Mouse (Mus musculus) MEL (cell line): ENCODE measurements around the gene Epb41l5. TPM values are rescaled to one million over a fixed set of nuclear protein-coding genes. Genes with fewer than 3 reads are reported as not detected.

Experiments
- DNase-seq: peaks from one replicate; pipeline ENCODE4 v3.0.0; 2011; ENCODE audit warnings: low read depth, low spot score
- H3K27ac ChIP-seq: 2 replicates; pipeline ENCODE4 v1.5.1; 2012; ENCODE audit warnings: low read depth, mild to moderate bottlenecking, control low read depth, low read length, moderate library complexity; ENCODE audit not compliant: control insufficient read depth
- H3K27me3 ChIP-seq, 2 experiments: fragments of 150-350 bp in 1 of 2; sonication (generic) in 1 of 2; 2 replicates each; pipeline ENCODE4 v1.6.1; 2012; ENCODE audit warnings: low read length in 2 of 2, mild to moderate bottlenecking in 2 of 2, improper control_type of control experiment in 1 of 2, moderate library complexity in 1 of 2; ENCODE audit not compliant: insufficient read depth in 2 of 2, control insufficient read depth in 1 of 2
- H3K36me3 ChIP-seq, 2 experiments: 2 replicates each; pipeline ENCODE4 v1.6.1; 2012 to 2014; ENCODE audit warnings: low read length in 2 of 2, improper control_type of control experiment in 1 of 2, inconsistent platforms in 1 of 2, mild to moderate bottlenecking in 1 of 2; ENCODE audit not compliant: insufficient read depth in 2 of 2, control insufficient read depth in 1 of 2
- H3K4me1 ChIP-seq, 2 experiments: fragments of 150-350 bp in 1 of 2; sonication (generic) in 1 of 2; 2 replicates each; pipeline ENCODE4 v1.6.1; 2012; ENCODE audit warnings: low read length in 2 of 2, improper control_type of control experiment in 1 of 2, mild to moderate bottlenecking in 1 of 2; ENCODE audit not compliant: insufficient read depth in 2 of 2, control insufficient read depth in 1 of 2
- H3K4me3 ChIP-seq, 2 experiments: fragments of 150-350 bp in 1 of 2; sonication (generic) in 1 of 2; 2 replicates each; pipeline ENCODE4 v1.5.1; 2012; ENCODE audit warnings: low read depth in 2 of 2, low read length in 2 of 2, mild to moderate bottlenecking in 2 of 2, moderate library complexity in 2 of 2, control low read depth in 1 of 2, improper control_type of control experiment in 1 of 2; ENCODE audit not compliant: control insufficient read depth in 1 of 2, insufficient read depth in 1 of 2
- H3K79me2 ChIP-seq: 2 replicates; pipeline ENCODE4 v1.6.1; 2012; ENCODE audit warnings: mild to moderate bottlenecking, low read length, moderate library complexity; ENCODE audit not compliant: control insufficient read depth, poor library complexity, insufficient read depth
- H3K9ac ChIP-seq: 2 replicates; pipeline ENCODE4 v1.6.1; 2012; ENCODE audit warnings: low read depth, mild to moderate bottlenecking, control low read depth, low read length, moderate library complexity; ENCODE audit not compliant: control insufficient read depth, poor library complexity, severe bottlenecking
- H3K9me3 ChIP-seq: fragments of 150-350 bp; sonication (generic); replicated peaks from 2 replicates; pipeline ENCODE4 v1.6.1; 2012; ENCODE audit warnings: mild to moderate bottlenecking, low read length, improper control_type of control experiment, moderate library complexity; ENCODE audit not compliant: insufficient read depth
- BHLHE40 ChIP-seq: IDR thresholded peaks from 2 replicates; pipeline ENCODE4 v1.6.1; 2012; ENCODE audit warnings: low read depth, mild to moderate bottlenecking, inconsistent platforms, low read length, improper control_type of control experiment, borderline replicate concordance
- CHD2 ChIP-seq: IDR thresholded peaks from 2 replicates; pipeline ENCODE4 v1.6.1; 2011; ENCODE audit warnings: low read length, improper control_type of control experiment
- ELF1 ChIP-seq: IDR thresholded peaks from 2 replicates; pipeline ENCODE4 v1.6.1; 2014; ENCODE audit warnings: low read depth, mild to moderate bottlenecking, inconsistent platforms, low read length, improper control_type of control experiment, moderate library complexity
- EP300 ChIP-seq, 2 experiments: IDR thresholded peaks; 2 replicates each; pipeline ENCODE4 v1.6.1; 2011; ENCODE audit warnings: improper control_type of control experiment in 2 of 2, low read length in 2 of 2, low read depth in 1 of 2, mild to moderate bottlenecking in 1 of 2
- ETS1 ChIP-seq: IDR thresholded peaks from 2 replicates; pipeline ENCODE4 v1.6.1; 2012; ENCODE audit warnings: low read depth, mild to moderate bottlenecking, inconsistent platforms, low read length, improper control_type of control experiment, moderate library complexity
- HCFC1 ChIP-seq: IDR thresholded peaks from 2 replicates; pipeline ENCODE4 v1.6.1; 2012; ENCODE audit warnings: low read depth, mild to moderate bottlenecking, inconsistent platforms, low read length, improper control_type of control experiment, moderate library complexity
- JUND ChIP-seq: IDR thresholded peaks from 2 replicates; pipeline ENCODE4 v1.6.1; 2011; ENCODE audit warnings: low read depth, mild to moderate bottlenecking, improper control_type of control experiment, low read length
- KAT2A ChIP-seq: conservative IDR thresholded peaks from 2 replicates; pipeline ENCODE4 v1.6.1; 2012; ENCODE audit warnings: low read depth, low read length, improper control_type of control experiment, inconsistent platforms
- MAFK ChIP-seq: IDR thresholded peaks from 2 replicates; pipeline ENCODE4 v1.6.1; 2011; ENCODE audit warnings: low read depth, mild to moderate bottlenecking, low read length, improper control_type of control experiment, borderline replicate concordance
- MAX ChIP-seq: IDR thresholded peaks from 2 replicates; pipeline ENCODE4 v1.6.1; 2011; ENCODE audit warnings: low read length, improper control_type of control experiment
- MXI1 ChIP-seq: IDR thresholded peaks from 2 replicates; pipeline ENCODE4 v1.6.1; 2011; ENCODE audit warnings: mild to moderate bottlenecking, low read depth, low read length, improper control_type of control experiment
- MYB ChIP-seq: IDR thresholded peaks from 2 replicates; pipeline ENCODE4 v1.6.1; 2011; ENCODE audit warnings: mild to moderate bottlenecking, low read depth, low read length, improper control_type of control experiment
- NELFE ChIP-seq: IDR thresholded peaks from 2 replicates; pipeline ENCODE4 v1.6.1; 2011; ENCODE audit warnings: low read depth, low read length, improper control_type of control experiment
- NRF1 ChIP-seq: IDR thresholded peaks from 2 replicates; pipeline ENCODE4 v1.6.1; 2014; ENCODE audit warnings: low read depth, mild to moderate bottlenecking, inconsistent platforms, low read length, improper control_type of control experiment, moderate library complexity; ENCODE audit not compliant: poor library complexity, insufficient read depth, severe bottlenecking
- POLR2A ChIP-seq, 2 experiments: IDR thresholded peaks; 2 replicates each; pipeline ENCODE4 v1.6.1; 2011 to 2012; ENCODE audit warnings: low read length in 2 of 2, mild to moderate bottlenecking in 2 of 2, control low read depth in 1 of 2, improper control_type of control experiment in 1 of 2, low read depth in 1 of 2, moderate library complexity in 1 of 2; ENCODE audit not compliant: control insufficient read depth in 1 of 2, insufficient read depth in 1 of 2, poor library complexity in 1 of 2
- POLR2AphosphoS5 ChIP-seq: IDR thresholded peaks from 2 replicates; pipeline ENCODE4 v1.6.1; 2012; ENCODE audit warnings: low read depth, borderline replicate concordance, mild to moderate bottlenecking, inconsistent platforms, low read length, moderate library complexity, mixed read lengths
- RAD21 ChIP-seq: IDR thresholded peaks from 2 replicates; pipeline ENCODE4 v1.6.1; 2011; ENCODE audit warnings: mild to moderate bottlenecking, low read depth, low read length, improper control_type of control experiment
- RCOR1 ChIP-seq: IDR thresholded peaks from 2 replicates; pipeline ENCODE4 v1.6.1; 2012; ENCODE audit warnings: low read depth, mild to moderate bottlenecking, inconsistent platforms, low read length, improper control_type of control experiment
- SIN3A ChIP-seq: IDR thresholded peaks from 2 replicates; pipeline ENCODE4 v1.6.1; 2012; ENCODE audit warnings: low read length, improper control_type of control experiment, inconsistent platforms
- SMC3 ChIP-seq: IDR thresholded peaks from 2 replicates; pipeline ENCODE4 v1.6.1; 2011; ENCODE audit warnings: low read depth, low read length, improper control_type of control experiment
- TAL1 ChIP-seq: IDR thresholded peaks from 2 replicates; pipeline ENCODE4 v1.6.1; 2012; ENCODE audit warnings: mild to moderate bottlenecking, inconsistent platforms, low read length, moderate library complexity, mixed read lengths
- ZC3H11A ChIP-seq: IDR thresholded peaks from 2 replicates; pipeline ENCODE4 v1.6.1; 2012; ENCODE audit warnings: low read depth, mild to moderate bottlenecking, inconsistent platforms, low read length, improper control_type of control experiment
- ZKSCAN1 ChIP-seq: IDR thresholded peaks from 2 replicates; pipeline ENCODE4 v1.6.1; 2012; ENCODE audit warnings: low read depth, mild to moderate bottlenecking, inconsistent platforms, low read length, improper control_type of control experiment, moderate library complexity
- ZMIZ1 ChIP-seq: IDR thresholded peaks from 2 replicates; pipeline ENCODE4 v1.6.1; 2012; ENCODE audit warnings: low read depth, mild to moderate bottlenecking, inconsistent platforms, low read length, improper control_type of control experiment, moderate library complexity
- ZNF384 ChIP-seq: IDR thresholded peaks from 2 replicates; pipeline ENCODE4 v1.6.1; 2012; ENCODE audit warnings: low read depth, mild to moderate bottlenecking, inconsistent platforms, low read length, improper control_type of control experiment
- polyA plus RNA-seq, 2 experiments: library from polyadenylated mRNA; stranded (reverse) in 1 of 2; unstranded in 1 of 2; fragments of >175 nt in 1 of 2; fragments of >200 nt in 1 of 2; gene quantifications; 2 replicates each; pipeline versions ENCODE4 v1.2.1 to v1.2.4; 2012; ENCODE audit warnings: low replicate concordance in 2 of 2, low read depth in 1 of 2; ENCODE audit not compliant: insufficient read length in 2 of 2, insufficient read depth in 1 of 2, missing spikeins in 1 of 2
- total RNA-seq: library from RNA; depleted of rRNA; stranded (reverse); fragments of 300-350 nt; gene quantifications from 2 replicates; pipeline ENCODE4 v1.2.3, GENCODE M21; 2012

Gene Epb41l5
- total and polyA plus RNA-seq, 3 experiments = 7.0 to 8.8 TPM; not detected in 1

DNA sequence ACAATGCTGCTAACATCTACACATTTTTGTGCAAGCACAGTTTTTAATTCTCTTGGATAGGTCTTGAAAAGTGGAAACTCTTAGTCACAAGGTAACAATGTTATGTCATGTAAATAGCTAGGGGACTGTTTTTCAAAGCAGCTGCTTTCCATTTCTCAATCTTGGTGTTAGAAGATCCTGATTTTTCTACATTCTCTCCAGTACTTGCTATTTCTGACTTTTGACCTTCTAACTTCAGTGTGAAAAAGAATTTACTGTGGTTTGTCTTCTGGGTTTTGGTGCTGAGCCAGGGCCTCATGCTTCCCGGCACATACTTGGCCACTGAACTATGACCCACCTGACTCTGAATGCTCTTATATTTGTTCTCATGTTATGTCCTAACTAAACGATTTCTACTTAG lies 8.8 kb downstream of the Epb41l5 start:
- Histone ChIP-seq H3K36me3 (no peaks in the 10 kb centered on the region), H3K4me3 (no peak overlapping the region), H3K27ac (no peak overlapping the region), H3K4me1 (no peaks in the 10 kb centered on the region), H3K79me2 (no peaks in the 10 kb centered on the region), H3K27me3 (no peaks in the 10 kb centered on the region), H3K9me3 (no peaks in the 10 kb centered on the region), H3K9ac (no peak overlapping the region)
- TF ChIP-seq POLR2A (IDR thresholded peaks at IDR 0.05; ENCODE audit: control insufficient read depth in 1 of 2, insufficient read depth in 1 of 2, low read depth in 1 of 2, low read length in 2 of 2, poor library complexity in 1 of 2) (no peak), ZKSCAN1 (no peak), KAT2A (no peak), SMC3 (no peak), ZNF384 (no peak), JUND (no peak), RAD21 (no peak), ELF1 (no peak), MXI1 (no peak), TAL1 (no peak), CHD2 (no peak), ZMIZ1 (no peak), NELFE (no peak), MAFK (no peak)
- DNase-seq = no peak

DNA sequence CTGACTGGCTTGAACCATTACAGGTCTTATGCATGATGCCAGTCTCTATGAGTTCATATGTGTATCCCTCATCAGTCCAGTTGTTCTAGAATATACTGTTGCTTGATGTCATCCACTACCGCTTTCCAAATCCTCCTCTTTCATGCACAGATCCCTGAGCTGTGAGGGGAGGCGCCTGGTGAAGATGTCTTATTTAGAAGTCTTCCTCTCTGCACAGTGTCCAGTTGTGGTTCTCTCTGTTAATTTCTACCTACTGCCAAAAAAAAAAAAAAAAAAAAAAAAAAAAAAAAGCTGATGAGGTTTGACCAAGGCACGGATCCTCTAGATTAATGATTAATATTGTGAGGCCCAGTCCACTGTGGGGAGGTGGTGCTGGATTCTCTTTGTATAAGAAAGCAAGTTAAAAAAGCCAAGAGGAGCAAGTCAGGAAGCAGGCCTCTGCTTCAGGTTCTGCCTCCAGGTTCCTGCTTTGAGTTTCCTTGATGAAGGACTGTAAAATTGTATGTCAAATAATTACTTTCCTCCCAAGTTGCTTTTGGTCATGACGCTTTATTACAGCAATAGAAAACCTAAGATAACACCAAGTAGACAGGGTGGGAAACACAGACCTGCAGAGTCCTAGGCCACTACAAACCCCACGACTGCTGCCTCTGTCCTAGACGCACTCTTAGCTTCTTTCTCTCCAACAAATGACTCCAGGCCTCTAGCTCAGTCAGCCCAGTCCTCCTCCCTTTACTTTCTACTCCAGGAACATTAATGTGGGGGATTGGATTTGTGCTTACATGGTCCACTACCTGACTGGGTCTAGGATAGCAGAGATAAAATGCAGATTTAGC lies 11.4 kb downstream of the Epb41l5 start:
- no peaks in the 10 kb centered on the region for H3K4me1 ChIP-seq
- H3K27me3 ChIP-seq = no peaks in the 10 kb centered on the region
- no peaks in the 10 kb centered on the region for H3K9me3 ChIP-seq
- H3K27ac ChIP-seq = no peak overlapping the region
- no peaks in the 10 kb centered on the region for H3K79me2 ChIP-seq
- TF ChIP-seq ZNF384 (peak; percentile 45), KAT2A (no peak)
- H3K36me3 ChIP-seq = no peaks in the 10 kb centered on the region
- no peak for DNase-seq
- H3K9ac ChIP-seq = no peak overlapping the region
- no peak overlapping the region for H3K4me3 ChIP-seq

DNA sequence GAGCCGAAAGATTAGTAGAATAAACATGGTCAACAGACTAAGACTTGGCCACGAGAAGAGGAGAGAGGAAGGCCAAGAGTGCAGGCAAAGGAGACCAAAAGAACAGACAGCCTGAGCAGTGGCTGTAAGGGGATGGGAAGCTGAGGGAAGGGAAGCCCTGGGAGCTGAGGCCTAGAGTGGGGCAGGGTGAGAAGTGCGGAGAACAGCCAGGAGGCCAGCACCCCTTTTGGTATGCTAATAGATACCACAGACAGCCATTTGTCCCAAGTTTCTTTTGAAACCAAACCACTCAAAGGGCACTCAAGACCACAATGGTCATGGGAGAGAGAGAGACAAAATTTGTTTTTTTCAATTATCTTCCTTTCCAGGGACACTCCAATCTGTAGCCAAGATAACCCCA lies 14.1 kb downstream of the Epb41l5 start:
- Histone ChIP-seq H3K9ac (no peak overlapping the region), H3K79me2 (no peaks in the 10 kb centered on the region), H3K27me3 (no peaks in the 10 kb centered on the region), H3K36me3 (peaks cover 0 to 12% of the 10 kb centered on the region in 2 experiments; a peak in 2 of 4 replicates), H3K9me3 (no peaks in the 10 kb centered on the region), H3K4me1 (peaks cover 3 to 8% of the 10 kb centered on the region in 2 experiments; a peak in 2 of 4 replicates), H3K27ac (no peak overlapping the region), H3K4me3 (no peak overlapping the region)
- no peak for DNase-seq
- no peak for TF ChIP-seq NRF1
- no peak for TF ChIP-seq POLR2AphosphoS5
- TF ChIP-seq ZC3H11A = no peak
- TF ChIP-seq SIN3A = no peak
- no peak for TF ChIP-seq ETS1
- TF ChIP-seq KAT2A = no peak
- TF ChIP-seq NELFE = no peak
- TF ChIP-seq RCOR1 = no peak
- TF ChIP-seq MXI1 = no peak
- no peak for TF ChIP-seq BHLHE40
- TF ChIP-seq TAL1 = no peak
- no peak for TF ChIP-seq MAX
- TF ChIP-seq MYB = no peak
- no peak for TF ChIP-seq EP300 (IDR thresholded peaks at IDR 0.05; ENCODE audit: low read depth in 1 of 2, low read length in 2 of 2)
- no peak for TF ChIP-seq HCFC1
